ENCODE assay signal across 18 mouse cellular contexts in the genomic region with DNA sequence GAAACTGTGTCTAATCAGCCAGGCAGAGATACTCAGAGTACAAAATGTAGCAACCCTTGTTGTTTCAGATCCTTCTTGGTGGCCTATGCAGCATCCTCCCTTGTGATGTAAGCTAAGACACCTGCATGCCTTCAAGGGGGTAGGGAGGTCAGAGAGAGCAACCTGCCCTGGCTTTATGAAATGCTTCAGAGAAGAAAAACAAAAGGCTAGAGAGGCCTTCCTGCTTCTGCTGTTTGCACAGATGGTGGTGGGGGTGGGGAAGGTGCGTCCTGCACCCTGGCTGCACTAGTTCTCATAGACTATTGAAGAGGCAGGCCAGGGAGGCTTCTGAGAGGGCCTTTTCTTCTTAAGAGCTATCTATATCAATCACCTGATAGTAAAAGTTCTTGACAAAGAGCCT.
"Had no signal": no experiment of that assay in that cellular context is flagged by ENCODE, and none has a peak within 500 bp of the region (broad histone marks: within the 10 kb centered on the region; RNA-seq: fewer than 3 reads in every experiment).

No protein-coding gene starts in this region.

- H3K27ac ChIP-seq: kidney, postnatal 0 days; layer of hippocampus, adult 2 months; limb, embryonic 13.5 days; liver, embryonic 15.5 days; midbrain, embryonic 10.5 days; midbrain, embryonic 15.5 days; neural tube, embryonic 13.5 days; stomach, embryonic 15.5 days had no signal

- H3K9me3 ChIP-seq: limb, embryonic 13.5 days; liver, embryonic 15.5 days; midbrain, embryonic 10.5 days; midbrain, embryonic 15.5 days; neural tube, embryonic 13.5 days; stomach, embryonic 15.5 days had no signal

- H3K36me3 ChIP-seq: limb, embryonic 13.5 days; liver, embryonic 15.5 days; midbrain, embryonic 10.5 days; midbrain, embryonic 15.5 days; neural tube, embryonic 13.5 days; stomach, embryonic 15.5 days had no signal

- ATAC-seq: lung, postnatal 0 days; midbrain, embryonic 15.5 days had no signal

- H3K27me3 ChIP-seq: liver, embryonic 15.5 days; midbrain, embryonic 15.5 days; neural tube, embryonic 13.5 days; stomach, embryonic 15.5 days had no signal

- H3K4me3 ChIP-seq: layer of hippocampus, adult 2 months; limb, embryonic 13.5 days; liver, embryonic 15.5 days; midbrain, embryonic 10.5 days; midbrain, embryonic 15.5 days; neural tube, embryonic 13.5 days; stomach, embryonic 15.5 days had no signal

- H3K4me2 ChIP-seq: limb, embryonic 13.5 days; liver, embryonic 15.5 days; midbrain, embryonic 15.5 days; neural tube, embryonic 13.5 days; stomach, embryonic 15.5 days had no signal

- H3K9ac ChIP-seq: limb, embryonic 13.5 days; liver, embryonic 15.5 days; midbrain, embryonic 15.5 days; neural tube, embryonic 13.5 days; stomach, embryonic 15.5 days had no signal

- DNase-seq: kidney, adult 11 months; kidney, adult 9 months; kidney, postnatal 4 days; left cerebral cortex, postnatal 4 days; lung, adult 2 months; lung, postnatal 36 days; retina, postnatal 1 day; right cerebral cortex, postnatal 4 days; spleen, adult 18-20 months had no signal

- H3K4me1 ChIP-seq: limb, embryonic 13.5 days; liver, embryonic 15.5 days; midbrain, embryonic 15.5 days; neural tube, embryonic 13.5 days; stomach, embryonic 15.5 days had no signal
